Mouse (Mus musculus) hindbrain, embryonic 14.5 days (tissue): Measurements from ENCODE around the gene Dab2. TPM values are rescaled to one million over a fixed set of nuclear protein-coding genes. Genes with fewer than 3 reads are reported as not detected.

Source experiments
- ATAC-seq: fragments of 200-750 bp; cut with Nextera tagmentation; 2 replicates; pipeline ENCODE4 v1.8.0; 2017; ENCODE audit warnings: moderate number of reproducible peaks, mild to moderate bottlenecking, moderate TSS enrichment, moderate library complexity; ENCODE audit not compliant: low FRiP score
- DNase-seq: peaks from one replicate; pipeline ENCODE4 v3.0.0-alpha.2; 2015; ENCODE audit warnings: low spot score
- H3K27ac ChIP-seq: fragments of 300-500 bp; sonication (generic); 2 replicates; pipeline ENCODE4 v1.5.1; 2014; ENCODE audit warnings: mild to moderate bottlenecking, moderate library complexity
- H3K27me3 ChIP-seq: fragments of 300-500 bp; sonication (generic); 2 replicates; pipeline ENCODE4 v1.6.1; 2014; ENCODE audit warnings: mild to moderate bottlenecking, low read length, mixed read lengths; ENCODE audit not compliant: control insufficient read depth, insufficient read depth
- H3K36me3 ChIP-seq: fragments of 300-500 bp; sonication (generic); replicated peaks from 2 replicates; pipeline ENCODE4 v1.6.1; 2014; ENCODE audit not compliant: control insufficient read depth, insufficient read depth
- H3K4me1 ChIP-seq: fragments of 300-500 bp; sonication (generic); replicated peaks from 2 replicates; pipeline ENCODE4 v1.6.1; 2014; ENCODE audit warnings: antibody characterized with exemption, low read length, mixed read lengths; ENCODE audit not compliant: control insufficient read depth, insufficient read depth
- H3K4me2 ChIP-seq: fragments of 300-500 bp; sonication (generic); replicated peaks from 2 replicates; pipeline ENCODE4 v1.6.1; 2014; ENCODE audit warnings: mild to moderate bottlenecking, moderate library complexity
- H3K4me3 ChIP-seq: fragments of 300-500 bp; sonication (generic); replicated peaks from 2 replicates; pipeline ENCODE4 v1.5.1; 2014; ENCODE audit warnings: mild to moderate bottlenecking, low read length
- H3K9ac ChIP-seq: fragments of 300-500 bp; sonication (generic); 2 replicates; pipeline ENCODE4 v1.6.1; 2014
- H3K9me3 ChIP-seq: fragments of 300-500 bp; sonication (generic); 2 replicates; pipeline ENCODE4 v1.6.1; 2016; ENCODE audit warnings: low read length; ENCODE audit not compliant: control insufficient read depth
- WGBS: fragments of 180-500 bp; shearing (Covaris S2); extraction: QIAGEN DNeasy Blood & Tissue Kit; methylation state at CpG from one replicate; pipeline ENCODE4 v1.1.7; 2014; 5-methylcytosine and 5-hydroxymethylcytosine counted together
- polyA plus RNA-seq: library from polyadenylated mRNA; unstranded; fragments of >200 nt; fragmentation: Nextera tagmentation; extraction: Ambion mirVana; gene quantifications from 2 replicates; pipeline ENCODE4 v1.2.1, GENCODE M21; 2014

Gene Dab2
- polyA plus RNA-seq, 1 experiment from 2014 or later: 29.0 TPM

DNA sequence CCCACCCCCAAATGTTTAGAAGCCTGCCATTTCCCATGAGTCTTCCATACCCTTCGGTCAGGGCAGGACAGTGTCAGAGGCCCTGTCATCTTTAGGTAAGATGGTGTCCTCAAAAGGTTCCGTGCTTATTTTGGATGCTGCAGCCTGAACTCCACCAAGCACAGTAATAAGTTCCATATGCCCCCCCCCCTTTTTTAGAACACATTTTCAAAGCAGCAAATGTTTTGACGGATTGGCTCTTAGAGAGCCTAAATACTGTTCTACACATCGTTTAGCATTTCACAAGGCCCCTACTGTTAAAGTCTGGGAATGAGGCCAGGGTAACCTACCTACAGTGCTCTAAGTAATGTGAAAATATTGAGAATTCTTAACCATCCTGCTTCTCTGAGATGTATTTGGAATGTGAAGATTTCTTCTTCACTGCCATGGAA lies 19.6 kb upstream of the Dab2 start:
- no peak for ATAC-seq
- Histone ChIP-seq H3K27me3 (no peaks in the 10 kb centered on the region), H3K4me3 (no peak overlapping the region), H3K36me3 (no peaks in the 10 kb centered on the region), H3K9ac (no peak overlapping the region), H3K4me2 (no peak overlapping the region), H3K4me1 (no peaks in the 10 kb centered on the region), H3K27ac (no peak overlapping the region), H3K9me3 (no peaks in the 10 kb centered on the region)
- WGBS: 64% methylated on average over 4 of the region's 4 CpGs
- DNase-seq: no peak

DNA sequence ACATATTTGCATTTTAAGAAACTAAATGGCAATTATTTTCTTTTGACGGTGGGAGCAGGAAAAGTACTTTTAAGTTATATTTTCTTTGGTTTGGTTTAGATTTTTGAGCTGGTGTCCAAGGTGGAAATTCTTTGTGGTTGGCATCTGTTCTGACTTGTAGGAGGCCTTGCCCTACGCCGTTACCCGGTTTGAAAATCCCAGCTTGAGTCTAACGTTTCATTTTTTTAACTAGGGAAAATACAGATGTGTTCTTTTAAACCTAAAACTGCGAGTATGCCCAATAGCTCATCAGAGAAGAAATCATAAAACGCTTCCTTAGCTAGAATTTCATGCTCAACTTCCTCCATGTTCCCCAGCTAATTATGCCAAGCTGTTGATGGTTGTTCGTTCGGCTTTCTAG lies 16.3 kb upstream of the Dab2 start:
- no peak overlapping the region for H3K4me3 ChIP-seq
- H3K27me3 ChIP-seq: no peaks in the 10 kb centered on the region
- 85% methylated on average over 9 of the region's 9 CpGs for WGBS
- H3K27ac ChIP-seq: no peak overlapping the region
- H3K4me2 ChIP-seq: no peak overlapping the region
- no peaks in the 10 kb centered on the region for H3K9me3 ChIP-seq
- ATAC-seq (no peak), DNase-seq (no peak)
- H3K4me1 ChIP-seq: no peaks in the 10 kb centered on the region
- H3K9ac ChIP-seq: no peak overlapping the region
- no peaks in the 10 kb centered on the region for H3K36me3 ChIP-seq

DNA sequence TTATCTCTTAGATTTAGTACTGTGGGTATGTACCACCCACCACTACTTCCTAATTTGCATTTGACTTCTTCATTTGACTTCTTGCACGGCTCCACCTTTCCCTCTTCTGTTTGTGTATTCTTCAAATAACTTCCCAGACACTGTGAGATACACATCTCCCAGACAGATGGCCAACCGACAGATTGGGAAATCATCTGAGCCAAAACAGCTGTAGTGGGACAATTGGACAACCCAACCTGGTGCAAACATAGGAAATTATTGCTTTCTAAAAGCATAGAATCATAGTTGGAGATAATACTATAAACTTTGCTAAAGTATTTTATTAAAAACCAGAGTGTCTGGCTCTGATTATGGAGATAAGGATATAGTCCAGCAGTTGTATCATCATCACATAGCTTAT lies 3.5 kb upstream of the Dab2 start:
- no peak for ATAC-seq
- no peak overlapping the region for H3K4me3 ChIP-seq
- H3K9ac ChIP-seq: no peak overlapping the region
- DNase-seq: no peak
- no peak overlapping the region for H3K4me2 ChIP-seq
- no peaks in the 10 kb centered on the region for H3K27me3 ChIP-seq
- 82% methylated on average over 2 of the region's 2 CpGs for WGBS
- no peaks in the 10 kb centered on the region for H3K9me3 ChIP-seq
- H3K36me3 ChIP-seq: no peaks in the 10 kb centered on the region
- H3K4me1 ChIP-seq: no peaks in the 10 kb centered on the region
- no peak overlapping the region for H3K27ac ChIP-seq

DNA sequence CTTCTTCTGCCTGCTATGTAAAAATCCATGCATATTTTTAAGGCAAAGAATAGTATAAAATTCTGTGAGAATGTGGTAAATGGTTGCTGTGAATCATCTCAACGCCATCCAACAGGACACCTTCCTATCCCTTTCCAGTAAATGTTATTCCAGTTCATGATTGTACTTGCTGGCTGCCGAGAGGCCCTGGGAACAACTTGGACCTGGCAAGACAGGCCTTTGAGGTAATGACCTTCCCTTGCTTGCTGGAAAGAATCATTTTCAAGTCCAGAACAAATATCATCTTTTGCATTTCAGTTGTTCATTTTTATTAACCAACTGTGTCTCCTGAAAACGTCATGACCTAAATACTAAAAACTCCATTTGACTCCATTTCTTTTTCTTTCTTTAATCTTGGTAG lies 862 bp upstream of the Dab2 start:
- no peak for ATAC-seq
- no peaks in the 10 kb centered on the region for H3K9me3 ChIP-seq
- H3K27me3 ChIP-seq: no peaks in the 10 kb centered on the region

DNA sequence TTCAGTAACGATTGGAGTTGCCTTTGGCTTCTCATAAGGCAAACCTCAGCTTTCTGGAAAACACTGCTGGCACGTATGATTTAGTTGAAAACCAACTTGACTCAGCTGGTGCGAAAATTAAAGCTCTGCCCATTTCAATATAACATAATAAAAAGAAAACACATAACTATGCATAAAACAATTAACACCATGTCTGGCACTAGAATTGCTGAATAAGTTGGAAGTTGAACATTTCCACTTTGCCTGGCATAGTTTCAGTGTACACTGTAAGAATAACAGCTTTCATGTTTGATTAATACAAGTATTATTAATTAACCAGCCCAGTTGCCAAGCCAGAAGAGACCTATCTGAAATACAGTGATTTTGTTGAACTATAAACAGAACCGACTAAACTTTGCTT lies 2.6 kb downstream of the Dab2 start:
- WGBS: 80% methylated on average over 4 of the region's 4 CpGs
- no peaks in the 10 kb centered on the region for H3K27me3 ChIP-seq
- no peak for DNase-seq

More for the DNA sequence above, 862 bp upstream of the Dab2 start:
- H3K4me2 ChIP-seq: no peak overlapping the region
- H3K4me3 ChIP-seq: no peak overlapping the region
- no peaks in the 10 kb centered on the region for H3K4me1 ChIP-seq
- H3K36me3 ChIP-seq: no peaks in the 10 kb centered on the region
- WGBS: 85% methylated on average over 3 of the region's 3 CpGs
- DNase-seq: no peak
- H3K9ac ChIP-seq: no peak overlapping the region
- H3K27ac ChIP-seq: no peak overlapping the region

DNA sequence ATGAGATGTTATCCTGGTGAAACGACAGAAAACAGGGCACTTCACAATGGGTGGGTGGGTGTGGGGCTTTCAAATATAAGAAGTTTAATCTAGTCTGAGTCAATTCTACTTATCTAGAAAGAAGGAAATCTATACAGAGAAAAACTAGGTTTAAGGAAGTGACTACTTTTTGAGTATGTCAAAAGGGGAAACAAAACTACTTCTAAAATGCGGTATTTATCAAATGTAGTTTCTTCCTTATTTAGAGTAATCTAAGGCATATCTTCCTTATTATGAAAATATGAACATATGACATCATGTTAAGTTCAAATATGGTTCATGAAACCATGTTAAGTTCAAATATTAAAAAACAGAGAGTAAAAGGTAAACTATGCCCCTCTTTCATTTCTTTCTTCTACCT lies 4.2 kb downstream of the Dab2 start:
- H3K27ac ChIP-seq: no peak overlapping the region
- H3K4me2 ChIP-seq: no peak overlapping the region
- H3K36me3 ChIP-seq: no peaks in the 10 kb centered on the region
- H3K4me1 ChIP-seq: no peaks in the 10 kb centered on the region
- DNase-seq (no peak), ATAC-seq (no peak)
- no peak overlapping the region for H3K9ac ChIP-seq
- H3K27me3 ChIP-seq: no peaks in the 10 kb centered on the region
- H3K9me3 ChIP-seq: no peaks in the 10 kb centered on the region
- WGBS: 74% methylated on average over 2 of the region's 2 CpGs
- no peak overlapping the region for H3K4me3 ChIP-seq

More for the DNA sequence above, 2.6 kb downstream of the Dab2 start:
- no peak overlapping the region for H3K9ac ChIP-seq
- H3K9me3 ChIP-seq: no peaks in the 10 kb centered on the region
- no peak overlapping the region for H3K4me3 ChIP-seq
- ATAC-seq: no peak
- H3K36me3 ChIP-seq: no peaks in the 10 kb centered on the region
- no peak overlapping the region for H3K4me2 ChIP-seq
- no peak overlapping the region for H3K27ac ChIP-seq
- no peaks in the 10 kb centered on the region for H3K4me1 ChIP-seq

DNA sequence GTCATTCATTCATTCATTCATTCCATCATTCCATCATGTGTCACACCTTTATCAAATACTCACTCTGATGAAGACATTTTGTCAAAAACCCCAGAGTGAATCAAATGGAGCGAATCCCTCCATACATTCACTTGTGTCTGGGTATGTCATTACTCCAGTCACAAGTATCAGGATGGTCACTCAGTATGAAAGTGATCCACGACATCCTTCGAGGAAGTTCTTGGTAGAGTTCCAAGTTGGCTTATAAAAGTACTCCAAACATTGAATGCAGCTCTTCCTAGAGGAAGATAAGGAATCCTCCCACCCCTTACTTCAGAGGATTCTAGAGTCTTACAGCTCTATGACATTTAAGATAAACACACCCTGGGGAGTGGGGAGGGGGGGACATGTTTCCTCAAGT lies 10.0 kb downstream of the Dab2 start:
- WGBS: 85% methylated on average over 3 of the region's 3 CpGs
- Histone ChIP-seq H3K27ac (no peak overlapping the region), H3K9me3 (no peaks in the 10 kb centered on the region), H3K9ac (no peak overlapping the region), H3K27me3 (no peaks in the 10 kb centered on the region), H3K4me3 (no peak overlapping the region), H3K36me3 (no peaks in the 10 kb centered on the region), H3K4me1 (peaks cover 3% of the 10 kb centered on the region; the same call in 1 of the 2 replicates), H3K4me2 (no peak overlapping the region)
- DNase-seq (no peak), ATAC-seq (no peak)

DNA sequence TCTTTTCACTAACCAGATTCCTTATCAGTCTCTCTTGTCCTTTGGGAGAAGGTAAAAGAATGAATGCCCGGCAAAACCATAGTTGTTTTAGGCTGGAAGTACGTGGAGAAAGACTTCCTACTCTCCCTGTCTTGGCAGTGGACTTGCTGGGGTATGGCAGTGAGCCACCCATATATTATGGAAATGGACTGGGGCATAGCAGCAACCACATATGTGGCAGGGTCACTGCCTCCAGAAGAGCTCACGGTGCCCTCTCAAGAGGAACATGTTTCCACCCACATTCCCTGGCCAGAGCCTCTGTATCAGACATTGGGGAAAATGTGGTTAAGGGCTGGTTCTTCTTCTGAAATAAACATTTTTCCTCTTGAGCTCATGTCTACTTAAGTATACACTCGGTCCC lies 10.8 kb downstream of the Dab2 start:
- DNase-seq (no peak), ATAC-seq (no peak)
- Histone ChIP-seq H3K27me3 (no peaks in the 10 kb centered on the region), H3K27ac (no peak overlapping the region), H3K36me3 (no peaks in the 10 kb centered on the region), H3K9ac (no peak overlapping the region), H3K4me1 (peaks cover 3% of the 10 kb centered on the region; the same call in 1 of the 2 replicates), H3K4me2 (no peak overlapping the region), H3K9me3 (no peaks in the 10 kb centered on the region), H3K4me3 (no peak overlapping the region)
- WGBS: 75% methylated on average over 4 of the region's 4 CpGs

DNA sequence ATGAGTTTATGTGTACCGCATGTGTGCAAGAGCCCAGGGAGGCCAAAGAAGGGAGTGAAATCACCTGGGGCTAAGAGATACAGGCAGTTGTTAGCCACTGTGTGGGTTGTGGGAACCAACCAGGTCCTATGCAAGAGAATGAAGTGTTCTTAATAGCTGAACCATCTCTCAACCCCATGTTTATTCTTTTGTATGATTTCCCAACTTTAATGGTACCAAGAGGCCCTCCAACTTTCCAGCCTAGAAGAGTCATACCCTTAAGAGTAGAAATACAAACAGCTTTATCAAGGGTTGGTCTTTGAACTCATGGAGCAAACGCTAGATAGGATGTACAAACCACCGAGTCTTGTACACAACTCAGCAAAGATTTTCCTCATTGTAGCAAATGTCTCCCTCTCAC lies 12.8 kb downstream of the Dab2 start:
- DNase-seq (no peak), ATAC-seq (no peak)
- H3K9ac ChIP-seq: no peak overlapping the region
- H3K27me3 ChIP-seq: no peaks in the 10 kb centered on the region
- WGBS: 86% methylated on average over 3 of the region's 3 CpGs
- no peaks in the 10 kb centered on the region for H3K9me3 ChIP-seq
- H3K4me2 ChIP-seq: no peak overlapping the region
- no peaks in the 10 kb centered on the region for H3K36me3 ChIP-seq
- H3K4me3 ChIP-seq: no peak overlapping the region
- peaks cover 3% of the 10 kb centered on the region; the same call in 1 of the 2 replicates for H3K4me1 ChIP-seq
- no peak overlapping the region for H3K27ac ChIP-seq

DNA sequence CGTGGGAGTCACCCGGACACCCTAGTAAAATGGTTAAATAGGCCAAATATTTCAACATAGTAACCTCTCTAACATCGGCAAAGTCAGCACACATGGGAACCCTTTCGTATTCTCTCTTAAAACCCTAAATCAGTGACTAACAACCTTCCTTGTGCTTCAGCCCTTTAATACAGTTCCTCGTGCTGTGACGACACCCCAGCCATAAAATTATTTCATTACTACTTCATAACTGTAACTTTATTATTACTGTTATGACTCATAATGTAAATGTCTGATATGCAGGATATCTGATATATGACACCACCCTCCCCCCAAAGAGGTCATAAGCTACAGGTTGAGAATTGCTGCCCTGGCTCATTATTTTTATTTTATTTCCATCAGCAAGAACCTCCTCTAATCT lies 19.8 kb downstream of the Dab2 start:
- Histone ChIP-seq H3K4me2 (no peak overlapping the region), H3K9me3 (no peaks in the 10 kb centered on the region), H3K27me3 (no peaks in the 10 kb centered on the region), H3K4me1 (no peaks in the 10 kb centered on the region), H3K27ac (no peak overlapping the region), H3K4me3 (no peak overlapping the region), H3K9ac (no peak overlapping the region), H3K36me3 (no peaks in the 10 kb centered on the region)
- DNase-seq (no peak), ATAC-seq (no peak)
- 91% methylated on average over 6 of the region's 6 CpGs for WGBS
